Mouse (Mus musculus): ENCODE results near the gene Tenm4. TPM values are rescaled to one million over a fixed set of nuclear protein-coding genes. Genes with fewer than 3 reads are reported as not detected.

Gene Tenm4
- 0.04 TPM in 2 replicates for total RNA-seq (2012; rRNA removed)
- 0.01 and 0.03 TPM in 2 replicates for total RNA-seq (2014; rRNA removed)
- 0.15 and 0.26 TPM in 2 replicates for polyA plus RNA-seq (2012; ENCODE audit: insufficient read length, low read depth)

DNA sequence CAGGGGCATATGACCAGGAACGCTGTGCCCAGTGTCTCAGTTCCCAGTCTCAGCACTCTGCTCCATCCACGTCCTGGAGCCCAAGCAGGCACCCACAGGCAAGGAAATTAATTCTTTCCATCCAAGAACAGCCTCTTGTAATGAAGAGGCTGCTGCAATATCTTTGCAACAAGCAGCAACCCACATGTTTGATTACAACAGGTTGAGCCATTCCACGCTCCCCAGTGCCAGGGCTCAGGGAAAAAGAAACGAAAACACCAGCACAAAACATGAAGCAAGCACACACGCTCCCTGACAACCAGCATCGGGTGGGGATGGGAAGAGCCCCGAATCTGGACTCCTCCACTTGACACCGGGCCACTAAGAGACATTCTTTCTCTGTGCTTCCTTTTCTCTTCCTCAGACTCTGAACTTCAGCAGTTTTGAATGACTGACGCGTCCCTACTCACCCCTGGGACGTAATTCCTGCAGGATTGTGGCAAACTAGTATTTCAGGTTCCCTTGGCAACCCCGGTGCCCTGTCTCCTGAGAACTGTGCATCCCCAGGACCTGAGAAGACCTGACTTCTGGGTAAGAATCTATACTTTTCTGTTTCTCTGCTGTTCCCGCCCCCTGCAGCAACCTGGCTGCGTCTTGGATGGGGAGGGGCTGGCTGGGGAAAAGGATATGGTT lies at the start of gene Tenm4:
Tenm4 (plus strand) TSS at position 323 of the 672 bp plus-strand sequence.
- Histone ChIP-seq H3K27ac (ENCODE audit: insufficient read depth, low read depth) (no peak within 1 kb of the TSS), H3K79me2 (replicated peaks; ENCODE audit: control insufficient read depth, extremely low read depth, insufficient read depth, poor library complexity, severe bottlenecking) (no peaks in the 10 kb centered on the region), H3K4me3 (replicated peaks in 1 of 3; ENCODE audit: low read depth in 2 of 3, low read length in 2 of 3, poor library complexity in 1 of 3) (no peak within 1 kb of the TSS), H3K36me3 (replicated peaks in 1 of 2; ENCODE audit: control insufficient read depth in 1 of 2, insufficient read depth in 1 of 2, low read length in 1 of 2) (no peaks in the 10 kb centered on the region), H3K4me2 (ENCODE audit: insufficient read depth, low read depth, poor library complexity, severe bottlenecking) (no peak within 1 kb of the TSS), H3K4me1 (ENCODE audit: control insufficient read depth in 1 of 2, insufficient read depth in 2 of 2) (no peaks in the 10 kb centered on the region), H3K9me3 (replicated peaks; ENCODE audit: low read length) (no peaks in the 10 kb centered on the region), H3K27me3 (replicated peaks) (no peaks in the 10 kb centered on the region), H3K9ac (ENCODE audit: insufficient read depth, low read depth) (no peak within 1 kb of the TSS)
- in situ Hi-C loops (cut with MboI; ENCODE audit: low pct_ligation_motif_present, low pct_unique_long_range_greater_than_20kb, low sequenced_read_pairs) (no loop called here), dilution Hi-C loops (cut with MboI; ENCODE audit: extremely low pct_ligation_motif_present, extremely low pct_unique_long_range_greater_than_20kb, low sequenced_read_pairs) (no loop called here)
- DNase-seq (ENCODE audit: extremely low read depth), result no peak
- TF ChIP-seq CTCF (conservative IDR thresholded peaks at IDR 0.05 in 1 of 2, IDR thresholded peaks at IDR 0.05 in 1 of 2; ENCODE audit: low read depth in 2 of 2, low read length in 2 of 2), result no peak
- TF ChIP-seq BHLHE40 (IDR thresholded peaks at IDR 0.05; ENCODE audit: low read depth, low read length), result no peak
- TF ChIP-seq NRF1 (IDR thresholded peaks at IDR 0.05; ENCODE audit: low read depth, low read length), result no peak
- no peak for TF ChIP-seq PAX5 (IDR thresholded peaks at IDR 0.05; ENCODE audit: low read length)

DNA sequence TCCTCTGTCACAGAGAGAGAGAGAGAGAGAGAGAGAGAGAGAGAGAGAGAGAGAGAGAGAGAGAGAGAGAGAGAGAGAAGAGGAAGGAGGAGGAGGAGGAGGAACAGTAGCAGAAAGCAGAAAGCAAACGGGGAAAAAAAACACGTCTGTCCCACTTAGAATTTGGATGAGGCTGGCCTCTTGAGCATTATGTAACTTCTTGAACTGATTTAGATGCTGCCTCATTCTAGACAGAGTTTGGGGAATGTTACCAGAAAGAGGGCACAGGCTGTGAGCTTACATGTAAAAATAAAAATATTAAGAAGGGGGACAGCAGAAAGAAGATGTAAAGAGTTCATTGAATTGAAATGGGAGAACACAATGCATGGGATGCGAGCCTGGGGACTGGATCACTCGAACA lies 40.3 kb upstream of the Tenm4 start:
- peaks cover 18% of the 10 kb centered on the region for H3K27me3 ChIP-seq (replicated peaks)
- no peaks in the 10 kb centered on the region for H3K9me3 ChIP-seq (replicated peaks; ENCODE audit: low read length)
- no peak overlapping the region for H3K4me2 ChIP-seq (ENCODE audit: insufficient read depth, low read depth, poor library complexity, severe bottlenecking)
- no peaks in the 10 kb centered on the region for H3K36me3 ChIP-seq (replicated peaks in 1 of 2; ENCODE audit: control insufficient read depth in 1 of 2, insufficient read depth in 1 of 2, low read length in 1 of 2)
- no peaks in the 10 kb centered on the region for H3K4me1 ChIP-seq (ENCODE audit: control insufficient read depth in 1 of 2, insufficient read depth in 2 of 2)
- H3K9ac ChIP-seq (ENCODE audit: insufficient read depth, low read depth), result no peak overlapping the region
- dilution Hi-C loops (cut with MboI; ENCODE audit: extremely low pct_ligation_motif_present, extremely low pct_unique_long_range_greater_than_20kb, low sequenced_read_pairs) (no loop called here), in situ Hi-C loops (cut with MboI; ENCODE audit: low pct_ligation_motif_present, low pct_unique_long_range_greater_than_20kb, low sequenced_read_pairs) (no loop called here)
- no peak for DNase-seq (ENCODE audit: extremely low read depth)
- no peaks in the 10 kb centered on the region for H3K79me2 ChIP-seq (replicated peaks; ENCODE audit: control insufficient read depth, extremely low read depth, insufficient read depth, poor library complexity, severe bottlenecking)
- TF ChIP-seq JUND (conservative IDR thresholded peaks at IDR 0.05; ENCODE audit: low read depth, low read length), result no peak
- TF ChIP-seq TBP (conservative IDR thresholded peaks at IDR 0.05; ENCODE audit: low read depth, low read length), result no peak
- no peak for TF ChIP-seq SMC3 (IDR thresholded peaks at IDR 0.05; ENCODE audit: low read depth, low read length)
- TF ChIP-seq RAD21 (IDR thresholded peaks at IDR 0.05; ENCODE audit: low read depth, low read length), result no peak
- H3K27ac ChIP-seq (ENCODE audit: insufficient read depth, low read depth), result no peak overlapping the region
- no peak overlapping the region for H3K4me3 ChIP-seq (replicated peaks in 1 of 3; ENCODE audit: low read depth in 2 of 3, low read length in 2 of 3, poor library complexity in 1 of 3)

DNA sequence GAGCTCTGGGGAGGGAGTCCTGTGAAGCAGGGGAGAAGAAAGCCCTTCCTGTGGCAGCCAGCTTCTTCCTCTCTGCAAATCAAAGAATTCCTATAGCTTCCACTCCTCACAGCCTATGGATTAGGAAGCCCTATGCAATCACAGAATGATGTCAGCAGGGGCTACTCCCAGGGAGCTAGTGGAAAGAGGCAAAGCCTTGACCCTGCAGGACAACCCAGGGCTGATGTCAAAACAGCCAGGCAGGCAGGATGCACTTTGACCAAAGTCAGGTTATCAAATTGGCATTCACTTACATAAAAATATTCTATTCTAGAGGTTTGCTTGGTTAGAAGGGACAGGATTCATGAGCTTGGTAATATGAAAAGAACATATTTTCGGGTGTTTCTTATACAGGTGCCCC lies 39.9 kb upstream of the Tenm4 start:
- DNase-seq (ENCODE audit: extremely low read depth), result no peak
- Histone ChIP-seq H3K9ac (ENCODE audit: insufficient read depth, low read depth) (no peak overlapping the region), H3K4me2 (ENCODE audit: insufficient read depth, low read depth, poor library complexity, severe bottlenecking) (no peak overlapping the region), H3K79me2 (replicated peaks; ENCODE audit: control insufficient read depth, extremely low read depth, insufficient read depth, poor library complexity, severe bottlenecking) (no peaks in the 10 kb centered on the region), H3K4me3 (replicated peaks in 1 of 3; ENCODE audit: low read depth in 2 of 3, low read length in 2 of 3, poor library complexity in 1 of 3) (no peak overlapping the region), H3K27me3 (replicated peaks) (peaks cover 18% of the 10 kb centered on the region), H3K27ac (ENCODE audit: insufficient read depth, low read depth) (no peak overlapping the region), H3K4me1 (ENCODE audit: control insufficient read depth in 1 of 2, insufficient read depth in 2 of 2) (no peaks in the 10 kb centered on the region), H3K36me3 (replicated peaks in 1 of 2; ENCODE audit: control insufficient read depth in 1 of 2, insufficient read depth in 1 of 2, low read length in 1 of 2) (no peaks in the 10 kb centered on the region), H3K9me3 (replicated peaks; ENCODE audit: low read length) (no peaks in the 10 kb centered on the region)
- dilution Hi-C loops (cut with MboI; ENCODE audit: extremely low pct_ligation_motif_present, extremely low pct_unique_long_range_greater_than_20kb, low sequenced_read_pairs), result no loop called here
- in situ Hi-C loops (cut with MboI; ENCODE audit: low pct_ligation_motif_present, low pct_unique_long_range_greater_than_20kb, low sequenced_read_pairs), result no loop called here
- no peak for TF ChIP-seq ZNF384 (IDR thresholded peaks at IDR 0.05; ENCODE audit: low read depth, low read length)
- TF ChIP-seq GABPA (IDR thresholded peaks at IDR 0.05; ENCODE audit: insufficient replicate concordance, low read depth, low read length), result no peak
- no peak for TF ChIP-seq USF2 (conservative IDR thresholded peaks at IDR 0.05; ENCODE audit: low read depth, low read length)
- no peak for TF ChIP-seq ZKSCAN1 (IDR thresholded peaks at IDR 0.05; ENCODE audit: borderline replicate concordance, low read depth, low read length)

Measured in CH12.LX (cell line).